Mouse (Mus musculus): Measurements from ENCODE around the gene Map4k3.
"Not testable (repeated sequence)": the region's sequence is repeated elsewhere in the genome, so short reads cannot be mapped to it uniquely, and the experiment has no call there.

Gene Map4k3

GRCm38 (mm10) chr17:80621691-80622090 is 106.6 kb downstream of the Map4k3 start:
- DNase-seq: no peak

DNA sequence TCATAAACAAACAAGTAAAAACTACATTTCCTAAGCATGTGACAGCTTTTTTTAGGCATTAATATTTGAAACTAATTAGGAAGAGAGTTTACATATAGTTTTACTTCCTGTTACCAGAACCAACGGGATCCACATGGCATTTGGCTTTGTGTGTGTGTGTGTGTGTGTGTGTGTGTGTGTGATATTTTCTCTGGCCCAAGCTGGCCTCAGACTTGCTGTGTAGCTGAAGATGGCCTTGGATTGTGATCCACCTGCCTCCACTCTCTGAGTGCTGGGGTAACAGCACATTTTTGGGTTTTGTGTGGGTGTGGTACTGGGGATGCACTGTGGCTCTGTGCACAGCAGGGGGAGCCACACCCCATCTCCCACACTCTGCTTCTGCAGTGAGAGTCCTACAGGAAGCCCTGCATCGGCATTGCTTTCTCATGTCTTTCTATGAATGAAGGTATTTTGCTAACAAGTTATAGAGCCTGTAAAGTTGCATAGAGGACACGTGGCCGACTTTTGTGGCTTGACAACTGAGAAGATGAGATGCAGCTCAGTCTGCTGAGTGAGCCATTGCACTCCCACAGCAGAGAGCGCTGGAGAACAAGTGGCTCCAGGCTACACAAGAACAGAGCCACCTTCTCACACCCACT is 107.4 kb downstream of the Map4k3 start:
- peak; percentile 66 for DNase-seq

GRCm38 (mm10) chr17:80619556-80619955 is 108.7 kb downstream of the Map4k3 start:
- no peak for DNase-seq

- no peak for DNase-seq
These were observed 109.4 kb downstream of the Map4k3 start for GRCm38 (mm10) chr17:80618890-80619289.

DNA sequence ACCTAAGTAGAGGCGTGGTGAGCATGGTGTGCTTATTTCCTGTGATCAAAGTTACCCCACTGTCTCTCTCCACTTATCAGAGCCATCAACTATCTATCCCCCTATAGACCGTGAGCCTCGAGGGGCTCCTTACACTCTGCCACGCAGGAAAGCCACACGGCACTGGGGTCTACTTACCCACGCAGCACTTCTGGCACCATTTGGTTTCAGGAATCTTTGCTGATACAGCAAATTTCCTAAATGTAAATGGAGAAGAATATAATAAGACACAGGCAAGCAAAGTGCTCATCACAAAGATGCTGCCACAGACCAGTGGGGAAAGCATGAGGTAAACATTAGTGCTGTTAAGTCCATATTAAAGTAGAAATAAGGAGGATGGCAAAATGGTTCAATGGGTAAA is 124.5 kb downstream of the Map4k3 start:
- no peak for DNase-seq

- DNase-seq: no peak
These were observed 125.1 kb downstream of the Map4k3 start for GRCm38 (mm10) chr17:80603079-80603625.

DNA sequence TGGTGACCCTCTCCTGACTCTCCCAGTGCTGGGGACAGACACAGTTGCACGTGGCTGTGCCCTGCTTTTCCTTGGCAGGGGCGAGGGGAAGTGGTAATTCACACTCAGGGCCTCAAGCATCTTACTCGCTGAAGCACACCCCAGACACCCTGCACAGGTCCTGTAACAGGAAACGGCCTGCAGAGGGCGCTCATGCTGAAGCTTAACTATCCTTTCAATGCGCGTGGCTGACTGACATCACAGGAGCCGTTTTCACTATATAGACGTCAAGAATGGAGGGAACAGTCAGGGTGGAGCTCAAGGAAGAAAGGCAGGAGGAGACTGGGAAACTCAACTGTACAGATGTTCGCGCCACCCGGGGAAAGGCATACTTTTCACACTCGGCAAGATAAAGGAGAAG is 126.9 kb downstream of the Map4k3 start:
- DNase-seq: peak; percentile 31

DNA sequence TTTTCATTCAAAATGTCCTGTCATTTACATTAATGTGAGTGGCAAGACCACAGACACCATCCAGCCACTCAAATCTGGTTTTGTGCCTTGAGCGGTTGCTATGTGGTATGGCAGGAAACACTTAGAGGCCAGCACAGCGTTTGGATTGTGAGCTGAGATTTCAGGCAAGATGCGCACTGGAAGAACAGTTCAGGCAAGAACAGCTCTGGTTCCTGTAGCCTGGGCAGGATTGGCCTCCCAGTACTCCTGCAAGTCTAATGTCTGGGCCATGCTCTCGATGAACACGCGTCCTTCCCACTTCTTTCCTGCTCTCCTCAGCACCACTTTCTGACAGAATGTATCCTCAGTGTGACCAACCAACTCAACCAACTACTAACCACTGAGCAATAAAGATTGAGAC is 145.2 kb downstream of the Map4k3 start:
- no peak for DNase-seq

DNA sequence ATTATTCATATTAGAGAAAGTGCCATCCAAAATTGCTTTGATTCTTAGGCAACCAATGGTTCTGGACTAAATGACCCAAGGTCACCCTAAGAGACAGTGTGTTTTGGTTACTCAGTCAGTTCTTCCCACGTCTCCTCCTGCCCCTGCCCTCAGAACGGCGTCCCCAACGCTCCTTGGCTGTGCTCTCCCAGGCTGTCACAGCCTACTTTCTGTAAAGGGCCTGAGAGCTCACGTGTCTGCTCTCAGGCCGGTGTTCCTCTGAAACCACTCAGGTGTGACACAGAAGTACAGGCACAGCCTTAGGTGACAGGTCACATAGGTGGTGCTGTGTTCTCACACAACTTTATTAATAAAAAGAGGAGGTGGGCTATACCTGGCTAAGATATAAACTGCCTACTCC is 148.4 kb downstream of the Map4k3 start:
- no peak for DNase-seq

- no peak for DNase-seq
These were observed 149.2 kb downstream of the Map4k3 start for GRCm38 (mm10) chr17:80579089-80579488.

DNA sequence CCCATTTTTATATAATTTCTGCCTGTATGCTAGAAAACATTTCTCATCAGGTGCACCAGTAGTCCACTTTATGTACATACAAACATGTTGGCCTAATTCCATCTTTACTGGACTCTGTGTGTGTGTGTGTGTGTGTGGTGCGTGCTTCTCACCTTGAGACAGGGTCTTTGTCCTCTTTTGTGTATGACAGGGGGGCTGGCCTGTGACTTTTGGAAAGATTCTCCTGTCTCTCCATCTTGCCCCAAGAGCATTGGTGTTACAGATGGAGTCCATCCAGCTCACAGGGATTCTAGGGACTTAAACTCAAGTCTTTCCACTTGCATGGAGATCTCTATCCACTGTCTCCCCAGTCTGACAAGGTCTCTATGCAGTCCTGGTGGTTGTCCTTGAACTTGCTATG is 150.2 kb downstream of the Map4k3 start:
- no peak for DNase-seq

- DNase-seq: no peak
These were observed 150.6 kb downstream of the Map4k3 start, which contains the start of gene Cdkl4 for GRCm38 (mm10) chr17:80577639-80578038. Gene Cdkl4 (minus strand): TSS chr17:80577813.

DNA sequence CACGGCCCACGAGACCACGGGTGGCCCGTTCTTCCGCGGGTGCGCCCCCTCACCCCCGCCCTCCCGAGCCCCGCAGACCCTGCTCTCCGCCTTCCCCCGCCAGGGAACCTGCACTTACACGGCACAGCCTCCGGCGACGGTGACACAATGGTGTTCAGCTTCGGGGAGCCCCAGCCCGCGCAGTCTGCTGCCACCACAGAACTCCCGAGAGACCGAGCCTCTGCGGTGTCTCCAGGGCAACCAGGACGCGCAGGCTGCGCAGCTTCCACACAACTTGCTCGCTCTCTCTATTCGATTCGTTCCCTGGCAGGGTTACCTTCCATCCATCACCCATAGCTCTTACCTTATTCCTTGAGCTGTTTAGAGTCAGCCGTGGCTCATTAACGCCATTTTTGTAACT is 151.1 kb downstream of the Map4k3 start:
- DNase-seq: peak; percentile 46

DNA sequence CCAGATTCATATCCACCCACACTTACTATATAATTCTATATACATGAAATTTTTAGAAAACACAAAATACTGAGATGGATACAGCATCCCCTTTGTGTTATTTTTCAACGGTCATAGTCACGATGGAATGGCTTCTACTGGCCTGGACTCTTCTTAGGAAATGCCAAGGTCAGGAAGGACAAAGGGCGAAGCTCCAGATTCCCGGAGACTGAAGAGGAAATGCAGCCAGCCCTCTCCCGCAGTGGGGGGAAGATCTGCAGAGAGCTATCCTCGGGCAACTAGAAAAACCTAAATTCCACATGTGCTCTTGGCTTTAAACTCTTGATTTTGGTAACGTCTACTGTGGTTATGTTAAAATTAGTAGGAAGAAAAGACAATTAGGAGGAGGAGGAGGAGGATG is 153.3 kb downstream of the Map4k3 start:
- no peak for DNase-seq

DNA sequence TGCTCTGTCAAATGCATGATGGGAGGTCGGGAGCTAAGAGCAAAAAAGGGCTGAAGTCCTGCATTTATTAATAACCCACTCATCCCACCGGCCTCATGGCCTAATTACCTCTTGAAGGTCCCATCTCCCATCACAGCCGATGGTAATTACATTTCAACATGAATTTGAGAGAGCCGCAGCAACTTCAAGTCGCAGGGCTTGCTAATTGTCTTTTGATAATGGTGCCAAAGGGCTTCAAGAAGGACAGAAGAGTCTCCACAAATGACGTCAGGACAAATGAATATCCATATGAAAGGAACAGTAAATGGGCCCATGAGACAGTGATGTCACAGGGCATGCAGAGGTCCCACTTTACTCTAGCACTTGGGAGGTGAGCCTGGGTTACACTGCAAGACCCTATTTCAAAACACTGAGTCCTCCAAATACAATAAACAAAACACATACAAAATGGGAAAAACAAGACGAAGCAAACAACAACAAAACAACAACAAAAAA is 153.8 kb downstream of the Map4k3 start:
- DNase-seq: no peak

DNA sequence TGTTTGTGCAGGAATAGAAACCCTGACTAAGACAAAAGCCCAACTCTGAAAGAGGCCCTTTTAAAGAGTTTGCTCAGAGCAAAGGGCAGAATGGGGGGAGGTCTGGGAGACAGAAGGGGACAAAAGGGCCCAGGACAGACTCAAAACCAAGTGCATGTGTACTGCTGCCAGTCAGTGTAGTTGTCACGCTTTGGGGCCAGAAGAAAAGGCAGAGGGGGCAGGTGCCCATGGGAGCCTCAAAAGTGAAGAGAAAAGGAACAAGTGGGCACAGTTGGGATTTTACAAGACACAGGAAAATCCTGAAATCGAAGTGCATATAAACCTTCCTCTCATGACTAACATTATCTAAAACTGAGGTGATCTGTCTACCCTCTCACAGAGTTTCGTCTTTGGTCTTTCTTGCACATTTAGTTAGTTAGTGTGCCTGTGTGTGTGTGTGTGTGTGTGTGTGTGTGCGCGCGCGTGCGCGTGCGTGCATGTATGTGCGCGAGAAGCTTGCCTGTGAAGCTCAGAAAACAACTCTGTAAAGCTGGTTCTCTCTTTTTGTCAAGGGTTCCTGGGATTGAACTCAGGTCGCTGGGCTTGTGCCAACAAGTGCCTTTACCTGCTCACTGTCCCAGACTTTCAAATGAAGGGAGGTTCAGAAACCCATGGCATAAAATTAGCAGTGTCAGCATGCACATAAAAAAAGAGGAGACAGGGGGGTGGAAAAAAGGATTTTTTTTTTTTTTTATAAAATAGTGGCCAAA is 155.9 kb downstream of the Map4k3 start:
- no peak for DNase-seq

GRCm38 (mm10) chr17:80571460-80571859 is 156.8 kb downstream of the Map4k3 start:
- DNase-seq: no peak

- not testable (repeated sequence) for DNase-seq
These were observed 158.6 kb downstream of the Map4k3 start for GRCm38 (mm10) chr17:80569718-80570117.

- no peak for DNase-seq
These were observed 159.3 kb downstream of the Map4k3 start for GRCm38 (mm10) chr17:80568842-80569601.

- no peak for DNase-seq
These were observed 159.8 kb downstream of the Map4k3 start for GRCm38 (mm10) chr17:80568441-80568840.

DNA sequence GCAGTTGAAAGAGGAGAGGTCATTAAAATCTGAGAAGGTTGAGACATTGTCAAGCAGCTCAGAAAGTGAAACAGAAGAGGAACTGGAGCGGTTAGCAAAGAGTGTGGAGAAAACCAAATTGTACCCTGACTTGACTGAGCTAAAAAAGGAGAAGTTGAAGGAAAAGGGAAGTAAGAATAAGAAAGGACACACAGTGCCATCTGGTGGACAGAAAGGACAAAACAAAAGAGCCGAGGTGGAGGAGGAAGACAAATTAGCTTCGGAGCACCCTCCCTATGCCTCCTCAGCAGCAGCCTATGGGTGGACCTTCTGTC is 163.7 kb downstream of the Map4k3 start:
- no peak for DNase-seq

DNA sequence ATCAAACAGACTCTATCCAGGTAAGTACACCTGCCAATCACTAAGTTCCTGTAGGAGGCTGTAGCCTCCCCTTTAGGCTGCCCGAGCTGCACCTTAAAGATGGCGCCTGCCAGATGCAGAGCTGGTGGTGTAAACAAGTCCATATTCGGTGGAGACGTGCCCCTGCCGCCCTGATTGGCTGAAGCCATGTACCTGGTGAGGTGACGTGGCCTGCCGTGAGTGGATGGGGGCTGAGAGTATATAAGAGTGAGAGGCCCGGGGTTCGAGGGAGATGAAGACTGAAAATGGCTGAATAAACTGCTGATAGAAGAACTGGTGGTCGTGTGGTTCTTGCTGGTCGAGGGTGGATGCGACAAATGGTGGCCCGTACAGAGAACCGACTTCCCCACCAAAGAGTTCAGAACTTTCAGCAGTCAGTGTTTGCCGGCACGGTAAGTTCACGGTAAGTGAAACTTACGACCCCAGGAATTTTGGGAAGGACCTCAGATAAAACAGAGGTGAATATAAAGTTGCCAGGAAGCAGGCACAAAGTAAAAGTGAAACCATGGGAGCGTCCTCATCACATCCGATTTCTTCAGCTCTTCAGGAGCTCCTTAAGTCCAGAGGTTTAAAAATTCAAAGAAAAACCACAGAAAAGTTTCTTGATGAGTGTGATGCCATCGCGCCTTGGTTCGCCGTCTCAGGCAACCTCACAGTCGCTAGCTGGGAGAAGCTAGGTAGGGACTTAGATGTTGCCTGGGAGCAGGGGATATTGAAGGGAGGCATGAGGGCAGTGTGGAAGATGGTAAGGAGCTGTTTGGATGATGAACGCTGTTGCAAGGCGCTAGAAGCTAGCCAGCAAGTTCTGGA is 164.3 kb downstream of the Map4k3 start:
- not testable (repeated sequence) for DNase-seq

GRCm38 (mm10) chr17:80562792-80563191 is 165.5 kb downstream of the Map4k3 start:
- DNase-seq: no peak

Measured in kidney, adult 18-20 months (tissue).